Mouse (Mus musculus): ENCODE measurements around the gene Rdh8. TPM values are rescaled to one million over a fixed set of nuclear protein-coding genes. Genes with fewer than 3 reads are reported as not detected.
"Not testable (repeated sequence)": the region's sequence is repeated elsewhere in the genome, so short reads cannot be mapped to it uniquely, and the experiment has no call there.

Rdh8 gene
- polyA plus RNA-seq, 1 experiment from 2014 or later = not detected

- DNase-seq (ENCODE audit: low spot score) = not testable (repeated sequence)
Observed at GRCm38 (mm10) chr9:20835431-20835954, 17.2 kb downstream of the Rdh8 start.

DNA sequence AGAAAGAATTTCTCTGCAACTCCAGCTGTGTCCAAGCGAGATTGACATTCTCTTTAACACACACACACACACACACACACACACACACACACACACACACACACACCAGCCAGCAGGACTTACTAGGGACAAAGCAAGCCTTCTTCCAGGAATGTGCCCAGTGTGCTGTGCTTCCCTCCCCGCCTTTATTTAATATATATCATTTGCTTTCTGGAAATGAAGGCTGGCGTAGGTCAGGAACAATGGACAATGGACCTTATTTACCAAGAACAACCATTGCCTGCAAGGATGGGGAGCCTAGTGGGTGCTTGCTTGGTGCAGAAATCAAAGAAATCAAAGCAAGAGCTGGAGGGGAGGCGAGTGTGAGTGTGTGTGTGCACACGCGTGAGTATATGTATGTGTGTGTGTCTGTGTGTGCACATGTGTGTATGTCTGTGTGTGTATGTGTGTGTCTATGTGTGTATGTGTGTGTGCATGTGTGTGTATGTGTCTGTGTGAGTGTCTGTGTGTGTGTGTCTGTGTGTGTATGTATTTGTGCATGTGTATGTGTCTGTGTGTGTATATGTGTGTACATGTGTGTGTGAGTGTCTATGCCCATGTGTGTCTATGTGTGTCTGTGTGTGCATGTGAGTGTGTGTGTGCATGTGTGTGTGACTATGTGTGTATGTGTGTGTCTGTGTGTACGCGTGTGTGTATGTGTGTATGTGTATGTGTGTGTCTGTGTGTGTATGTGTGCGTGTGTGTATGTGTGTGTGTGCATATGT, 19.1 kb downstream of the Rdh8 start:
- no peak for DNase-seq (ENCODE audit: low spot score)

GRCm38 (mm10) chr9:20838931-20839330, 20.6 kb downstream of the Rdh8 start:
- DNase-seq (ENCODE audit: low spot score) = no peak

DNA sequence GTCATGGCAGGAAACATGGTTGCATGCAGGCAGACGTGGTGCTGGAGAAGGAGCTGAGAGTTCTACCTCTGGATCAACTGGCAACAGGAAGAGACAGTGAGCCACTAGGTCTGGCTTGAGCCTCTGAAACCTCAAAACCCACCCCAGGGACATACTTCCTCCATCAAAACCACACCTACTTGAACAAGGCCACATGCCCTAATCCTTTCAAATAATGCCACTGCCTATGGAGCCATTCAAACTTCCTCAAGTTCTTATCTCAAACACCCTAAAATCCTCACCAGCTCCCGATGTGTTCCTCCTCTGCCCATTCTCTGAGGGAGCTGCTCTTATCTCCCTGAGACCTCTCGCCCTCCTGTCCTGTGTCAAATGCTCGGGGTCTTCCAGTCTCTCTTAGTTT, 23.9 kb downstream of the Rdh8 start:
- no peak for DNase-seq (ENCODE audit: low spot score)

GRCm38 (mm10) chr9:20842670-20843069, 24.4 kb downstream of the Rdh8 start:
- no peak for DNase-seq (ENCODE audit: low spot score)

DNA sequence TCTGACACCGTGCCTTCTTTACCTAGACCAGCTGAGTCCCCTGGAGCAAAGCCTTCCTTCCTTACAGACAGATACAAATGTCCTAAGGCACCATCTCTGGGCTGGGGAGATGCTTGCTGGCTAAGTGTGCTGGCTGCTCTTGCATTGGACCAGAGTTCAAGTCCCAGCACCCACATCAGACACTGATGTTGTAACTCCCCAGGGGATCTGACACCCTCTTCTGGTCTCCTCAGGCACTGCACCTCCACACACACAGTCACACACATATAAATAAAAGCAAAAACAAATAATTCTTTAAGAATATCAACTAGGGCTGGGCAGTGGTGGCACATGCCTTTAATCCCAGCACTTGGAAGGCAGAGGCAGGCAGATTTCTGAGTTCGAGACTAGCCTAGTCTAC, 31.9 kb downstream of the Rdh8 start:
- no peak for DNase-seq (ENCODE audit: low spot score)

- peak; percentile 78 for DNase-seq (ENCODE audit: low spot score)
Observed at GRCm38 (mm10) chr9:20857131-20857530, 38.8 kb downstream of the Rdh8 start.

- DNase-seq (ENCODE audit: low spot score) = no peak
Observed at GRCm38 (mm10) chr9:20859926-20860325, 41.6 kb downstream of the Rdh8 start.

DNA sequence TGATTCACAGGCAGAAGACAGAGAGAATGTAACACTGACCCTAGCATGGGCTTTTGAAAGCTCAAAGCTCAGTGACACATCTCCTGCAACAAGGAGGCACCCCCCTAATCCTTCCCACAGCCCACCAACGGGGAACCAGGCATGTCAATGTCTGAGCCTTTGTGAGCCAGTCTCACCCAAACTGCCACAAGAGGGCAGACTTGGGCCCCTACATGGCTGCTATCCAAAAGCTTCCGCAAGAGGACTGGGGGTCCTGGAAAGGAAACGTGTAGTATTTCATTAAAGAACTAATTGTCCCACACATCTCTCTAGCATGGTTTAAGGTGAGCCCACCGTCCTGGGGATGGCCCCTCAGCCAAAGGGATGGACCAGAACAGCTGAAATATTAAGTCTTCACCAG, 43.5 kb downstream of the Rdh8 start:
- peak; percentile 54 for DNase-seq (ENCODE audit: low spot score)

DNA sequence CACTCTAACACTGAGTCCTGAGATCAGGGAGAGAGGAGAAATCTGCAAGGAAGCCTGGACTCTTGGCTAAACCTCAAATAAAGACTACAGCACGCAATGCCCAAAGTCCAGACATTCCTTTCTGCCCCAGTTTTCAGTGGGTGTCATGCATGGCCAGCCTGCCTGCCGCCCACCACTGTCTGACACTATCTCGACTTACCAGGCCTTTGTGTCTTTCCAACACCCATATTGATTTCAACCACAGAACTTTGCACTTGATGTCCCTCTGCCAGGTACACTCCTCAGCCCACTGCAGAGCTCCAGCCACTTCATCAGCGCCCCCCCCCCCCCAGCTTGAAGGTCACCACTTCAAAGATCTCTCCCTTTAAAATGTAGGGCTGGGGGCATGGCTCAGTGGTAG, 43.9 kb downstream of the Rdh8 start:
- no peak for DNase-seq (ENCODE audit: low spot score)

DNA sequence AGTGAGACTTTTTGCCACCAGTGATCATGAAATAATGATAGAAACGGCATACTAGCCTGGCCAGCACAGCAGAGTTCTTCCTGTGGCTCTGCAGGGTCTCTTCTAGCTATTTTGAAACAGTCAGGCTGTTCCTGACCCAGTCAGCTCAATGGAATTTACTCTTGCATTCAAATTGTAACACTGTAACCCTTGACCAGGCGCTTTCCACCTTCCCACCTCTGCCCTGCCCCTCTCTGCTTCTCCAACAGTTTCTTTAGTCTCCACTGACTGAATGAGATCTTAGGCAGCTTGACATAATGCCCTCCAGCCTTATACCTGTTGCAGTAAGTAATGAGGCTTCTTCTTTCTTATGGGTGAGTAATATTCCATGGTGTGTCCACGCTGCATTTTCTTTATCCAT, 48.6 kb downstream of the Rdh8 start:
- no peak for DNase-seq (ENCODE audit: low spot score)

GRCm38 (mm10) chr9:20868448-20869001, 50.2 kb downstream of the Rdh8 start, which contains the start of gene A230050P20Rik:
Gene A230050P20Rik, plus strand, starts transcription at chr9:20868642.
- DNase-seq (ENCODE audit: low spot score) = peak; percentile 56

- DNase-seq (ENCODE audit: low spot score) = peak; percentile 20
Observed at GRCm38 (mm10) chr9:20869246-20869645, 50.9 kb downstream of the Rdh8 start.

- no peak for DNase-seq (ENCODE audit: low spot score)
Observed at GRCm38 (mm10) chr9:20870211-20871173, 52.2 kb downstream of the Rdh8 start.

GRCm38 (mm10) chr9:20872991-20873390, 54.7 kb downstream of the Rdh8 start:
- DNase-seq (ENCODE audit: low spot score) = no peak

- DNase-seq (ENCODE audit: low spot score) = no peak
Observed at GRCm38 (mm10) chr9:20873521-20873920, 55.2 kb downstream of the Rdh8 start.

- no peak for DNase-seq (ENCODE audit: low spot score)
Observed at GRCm38 (mm10) chr9:20875021-20875790, 56.9 kb downstream of the Rdh8 start.

All from thymus, postnatal 0 days (tissue).